8 mouse cellular contexts compared by ENCODE assay signal in the genomic region with DNA sequence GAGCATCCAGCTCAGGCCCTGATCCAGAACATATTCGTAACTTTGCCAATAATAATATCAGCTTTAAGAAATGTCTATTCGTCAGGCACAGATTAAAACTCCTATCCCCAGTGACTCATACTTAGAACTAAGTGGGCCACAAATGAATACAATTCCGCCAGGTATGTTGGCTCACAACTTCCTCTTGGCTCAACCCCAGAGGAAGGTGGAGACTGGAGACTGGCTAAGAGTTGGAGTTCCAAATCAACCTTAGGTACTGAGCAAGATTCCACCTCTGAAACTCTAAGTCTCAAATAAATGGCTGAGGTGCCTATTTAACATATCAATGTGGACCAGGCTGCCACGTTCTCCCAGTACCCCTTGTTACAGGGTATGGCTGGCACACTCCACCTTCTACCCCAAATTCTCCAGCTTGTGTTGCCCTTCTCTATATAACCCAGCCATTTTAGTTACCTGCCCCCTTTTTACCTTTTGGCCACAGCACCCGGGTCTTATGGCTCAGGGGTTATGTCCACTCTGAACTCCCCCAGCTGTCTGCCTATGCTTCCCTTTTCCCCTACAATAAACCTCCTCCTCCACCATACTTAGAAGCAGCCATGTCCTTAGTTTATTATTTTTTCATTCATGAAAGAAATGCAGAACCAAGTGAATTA. TPM values are rescaled to one million over a fixed set of nuclear protein-coding genes. Genes with fewer than 3 reads are reported as not detected.
DNase-seq lines count a peak whose midpoint lies in the region; ATAC-seq lines count a peak whose summit lies in the region.

No protein-coding gene starts in this region.

- peak overlapping the region; percentile 84; the same call in 1 of the 2 replicates for H3K27ac ChIP-seq in heart, embryonic 13.5 days (replicated peaks)
- H3K27ac ChIP-seq in liver, embryonic 11.5 days (ENCODE audit: low read depth, low read length): no peak overlapping the region
- peak overlapping the region; percentile 93 for H3K27ac ChIP-seq in neural tube, embryonic 13.5 days (replicated peaks)

- WGBS in heart, embryonic 13.5 days: 70% methylated on average over 5 of the region's 5 CpGs
- 70% methylated on average over 5 of the region's 5 CpGs for WGBS in liver, embryonic 11.5 days
- 66% methylated on average over 5 of the region's 5 CpGs for WGBS in neural tube, embryonic 13.5 days

- H3K9ac ChIP-seq in heart, embryonic 13.5 days: peak overlapping the region; percentile 82
- peak overlapping the region; percentile 44; the same call in 1 of the 2 replicates for H3K9ac ChIP-seq in liver, embryonic 11.5 days (ENCODE audit: low read depth, low read length)
- H3K9ac ChIP-seq in neural tube, embryonic 13.5 days: peak overlapping the region; percentile 70

- peak overlapping the region; percentile 70 for H3K4me2 ChIP-seq in heart, embryonic 13.5 days
- H3K4me2 ChIP-seq in liver, embryonic 11.5 days: peak overlapping the region; percentile 68
- peak overlapping the region; percentile 62 for H3K4me2 ChIP-seq in neural tube, embryonic 13.5 days

- peak overlapping the region; percentile 72 for H3K4me3 ChIP-seq in heart, embryonic 13.5 days
- H3K4me3 ChIP-seq in liver, embryonic 11.5 days (ENCODE audit: low read depth, low read length): peak overlapping the region; percentile 51
- H3K4me3 ChIP-seq in neural tube, embryonic 13.5 days: peak overlapping the region; percentile 58

- H3K4me1 ChIP-seq in heart, embryonic 13.5 days: peaks cover 9% of the 10 kb centered on the region
- H3K4me1 ChIP-seq in liver, embryonic 11.5 days (replicated peaks; ENCODE audit: control insufficient read depth, insufficient read depth, low read length): no peaks in the 10 kb centered on the region
- H3K4me1 ChIP-seq in neural tube, embryonic 13.5 days (replicated peaks): peaks cover 6% of the 10 kb centered on the region

- H3K36me3 ChIP-seq in heart, embryonic 13.5 days: peaks cover 27% of the 10 kb centered on the region
- peaks cover 11% of the 10 kb centered on the region; the same call in 1 of the 2 replicates for H3K36me3 ChIP-seq in liver, embryonic 11.5 days (ENCODE audit: control insufficient read depth, insufficient read depth, low read length)
- H3K36me3 ChIP-seq in neural tube, embryonic 13.5 days: peaks cover 26% of the 10 kb centered on the region

- no peaks in the 10 kb centered on the region for H3K9me3 ChIP-seq in heart, embryonic 13.5 days
- no peaks in the 10 kb centered on the region; the same call in 1 of the 2 replicates for H3K9me3 ChIP-seq in liver, embryonic 11.5 days (ENCODE audit: control insufficient read depth, low read length)
- 0 out of 2 replicates have a peak, but pooled peaks cover 12% of the 10 kb centered on the region for H3K9me3 ChIP-seq in neural tube, embryonic 13.5 days

- no peaks in the 10 kb centered on the region for H3K27me3 ChIP-seq in heart, embryonic 13.5 days (replicated peaks)
- H3K27me3 ChIP-seq in liver, embryonic 11.5 days (replicated peaks; ENCODE audit: control insufficient read depth, insufficient read depth, low read length): no peaks in the 10 kb centered on the region
- no peaks in the 10 kb centered on the region for H3K27me3 ChIP-seq in neural tube, embryonic 13.5 days

- DNase-seq in ovary, postnatal 14 days (ENCODE audit: low spot score): peak; percentile 10
- DNase-seq in ovary, postnatal 10 days (ENCODE audit: low spot score): no peak
- DNase-seq in cerebellum, adult 8-10 months: peak; percentile 28
- no peak for DNase-seq in liver, embryonic 11.5 days (ENCODE audit: low spot score)
- no peak for DNase-seq in embryo, embryonic 10.5 days (ENCODE audit: low spot score)
- DNase-seq in retina, embryonic 14.5 days (ENCODE audit: low spot score): no peak

- ATAC-seq in heart, embryonic 13.5 days (ENCODE audit: extremely low read depth, insufficient number of reproducible peaks, low FRiP score, low TSS enrichment): no peak
- 0 out of 2 replicates have a peak, but pooled peaks have one; percentile 29 for ATAC-seq in liver, embryonic 11.5 days (replicated peaks; ENCODE audit: low FRiP score)
- peak; percentile 21 for ATAC-seq in neural tube, embryonic 13.5 days (ENCODE audit: low read depth)

RNA-seq across cellular contexts. Expression of a gene that starts 0.5 kb away (rescaled TPM):
- polyA plus RNA-seq in heart, embryonic 13.5 days (2015; fragmentation: Nextera tagmentation; extraction: Ambion mirVana): 11.0 and 13.2 TPM in 2 replicates
- 9.0 and 11.5 TPM in 2 replicates for polyA plus RNA-seq in liver, embryonic 11.5 days (2014; fragmentation: Nextera tagmentation; extraction: Ambion mirVana)
- polyA plus RNA-seq in neural tube, embryonic 13.5 days (2015; fragmentation: Nextera tagmentation; extraction: Ambion mirVana): 21.7 and 22.2 TPM in 2 replicates

RNA-seq across cellular contexts. Expression of a gene that starts 17.5 kb away (rescaled TPM):
- not detected in 2 replicates for polyA plus RNA-seq in heart, embryonic 13.5 days (2015; fragmentation: Nextera tagmentation; extraction: Ambion mirVana)
- not detected in 2 replicates for polyA plus RNA-seq in liver, embryonic 11.5 days (2014; fragmentation: Nextera tagmentation; extraction: Ambion mirVana)
- polyA plus RNA-seq in neural tube, embryonic 13.5 days (2015; fragmentation: Nextera tagmentation; extraction: Ambion mirVana): not detected in 2 replicates

RNA-seq across cellular contexts. Expression of a gene that starts 38.4 kb away (rescaled TPM):
- not detected in 2 replicates for polyA plus RNA-seq in heart, embryonic 13.5 days (2015; fragmentation: Nextera tagmentation; extraction: Ambion mirVana)
- polyA plus RNA-seq in liver, embryonic 11.5 days (2014; fragmentation: Nextera tagmentation; extraction: Ambion mirVana): not detected in 2 replicates
- not detected in 2 replicates for polyA plus RNA-seq in neural tube, embryonic 13.5 days (2015; fragmentation: Nextera tagmentation; extraction: Ambion mirVana)

Comparison
In these comparisons a context has a peak if more than half of its experiments do, and no peak if none do; other contexts are left out.
1. DNase-seq: peak in ovary, postnatal 14 days (single experiment) and cerebellum, adult 8-10 months (single experiment); none in ovary, postnatal 10 days (single experiment), liver, embryonic 11.5 days (single experiment), embryo, embryonic 10.5 days (single experiment) and retina, embryonic 14.5 days (single experiment).
2. Peak in every context shown above with its lines, with median percentiles within 50 percentile points of each other: H3K4me2 ChIP-seq, H3K4me3 ChIP-seq and H3K9ac ChIP-seq.